Mouse (Mus musculus): Measurements from ENCODE around the gene Ripor2. TPM values are rescaled to one million over a fixed set of nuclear protein-coding genes. Genes with fewer than 3 reads are reported as not detected.

Ripor2 gene
- polyA plus RNA-seq, 1 experiment: 8.9 TPM

DNA sequence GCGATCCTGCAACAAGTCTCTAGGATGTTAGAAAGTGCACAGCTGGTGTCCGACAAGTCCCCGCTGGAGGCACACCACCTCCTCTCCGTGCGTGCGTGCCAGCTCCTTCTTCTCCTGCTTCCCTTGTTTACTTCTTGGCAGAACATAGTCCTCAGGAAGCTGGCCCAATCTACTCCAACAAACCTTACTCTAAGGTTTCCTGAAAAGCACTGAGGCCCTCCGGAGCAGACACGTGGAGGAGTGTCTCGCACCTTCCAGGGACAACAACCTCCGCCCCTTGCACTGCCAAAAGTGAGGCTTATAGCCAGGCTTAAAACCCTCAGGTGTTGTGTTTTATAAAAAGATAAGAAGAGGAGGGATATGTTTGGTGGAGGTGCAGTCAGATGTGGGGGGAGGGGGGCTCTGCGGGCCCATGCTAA lies 21.6 kb downstream of the Ripor2 start:
- Histone ChIP-seq H3K27me3 (ENCODE audit: control insufficient read depth, insufficient read depth, low read length) (no peaks in the 10 kb centered on the region; the same call in 1 of the 2 replicates), H3K4me1 (ENCODE audit: control insufficient read depth, insufficient read depth, low read length) (peaks cover 2% of the 10 kb centered on the region; the same call in 1 of the 2 replicates), H3K4me3 (replicated peaks; ENCODE audit: insufficient read depth, low read depth, low read length) (no peak overlapping the region), H3K27ac (ENCODE audit: insufficient read depth, low read length) (no peak overlapping the region)
- no peak for DNase-seq
- WGBS: 23% methylated on average over 11 of the region's 11 CpGs
- TF ChIP-seq CTCF (IDR thresholded peaks at IDR 0.05; ENCODE audit: borderline replicate concordance, insufficient read depth, low read depth, low read length) (no peak), POLR2A (IDR thresholded peaks at IDR 0.05; ENCODE audit: borderline replicate concordance, insufficient read depth, low read length) (no peak)

DNA sequence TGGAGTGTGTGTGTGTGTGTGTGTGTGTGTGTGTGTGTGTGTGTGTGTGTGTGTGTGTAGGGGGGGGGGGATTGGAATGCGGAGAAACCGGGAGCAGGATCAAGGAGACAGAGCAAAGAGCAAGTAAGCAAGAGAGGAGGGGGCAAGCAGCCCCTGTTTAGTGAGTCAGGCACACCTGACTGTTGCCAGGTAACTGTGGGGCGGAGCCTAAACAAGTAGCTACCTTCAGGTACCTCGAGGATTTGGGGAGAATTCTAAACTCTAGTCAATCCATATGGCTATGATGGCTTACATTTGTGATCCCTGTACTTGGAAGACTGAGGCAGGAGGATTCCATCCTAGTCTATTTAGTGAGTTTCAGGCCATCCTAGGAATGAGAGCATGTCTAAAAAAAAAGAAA lies 22.1 kb downstream of the Ripor2 start:
- WGBS: 43% methylated on average over 4 of the region's 4 CpGs
- H3K27ac ChIP-seq (ENCODE audit: insufficient read depth, low read length): no peak overlapping the region
- H3K4me3 ChIP-seq (replicated peaks; ENCODE audit: insufficient read depth, low read depth, low read length): no peak overlapping the region
- no peak for DNase-seq
- TF ChIP-seq CTCF (IDR thresholded peaks at IDR 0.05; ENCODE audit: borderline replicate concordance, insufficient read depth, low read depth, low read length) (no peak), POLR2A (IDR thresholded peaks at IDR 0.05; ENCODE audit: borderline replicate concordance, insufficient read depth, low read length) (no peak)
- H3K4me1 ChIP-seq (ENCODE audit: control insufficient read depth, insufficient read depth, low read length): peaks cover 2% of the 10 kb centered on the region; the same call in 1 of the 2 replicates
- no peaks in the 10 kb centered on the region; the same call in 1 of the 2 replicates for H3K27me3 ChIP-seq (ENCODE audit: control insufficient read depth, insufficient read depth, low read length)

DNA sequence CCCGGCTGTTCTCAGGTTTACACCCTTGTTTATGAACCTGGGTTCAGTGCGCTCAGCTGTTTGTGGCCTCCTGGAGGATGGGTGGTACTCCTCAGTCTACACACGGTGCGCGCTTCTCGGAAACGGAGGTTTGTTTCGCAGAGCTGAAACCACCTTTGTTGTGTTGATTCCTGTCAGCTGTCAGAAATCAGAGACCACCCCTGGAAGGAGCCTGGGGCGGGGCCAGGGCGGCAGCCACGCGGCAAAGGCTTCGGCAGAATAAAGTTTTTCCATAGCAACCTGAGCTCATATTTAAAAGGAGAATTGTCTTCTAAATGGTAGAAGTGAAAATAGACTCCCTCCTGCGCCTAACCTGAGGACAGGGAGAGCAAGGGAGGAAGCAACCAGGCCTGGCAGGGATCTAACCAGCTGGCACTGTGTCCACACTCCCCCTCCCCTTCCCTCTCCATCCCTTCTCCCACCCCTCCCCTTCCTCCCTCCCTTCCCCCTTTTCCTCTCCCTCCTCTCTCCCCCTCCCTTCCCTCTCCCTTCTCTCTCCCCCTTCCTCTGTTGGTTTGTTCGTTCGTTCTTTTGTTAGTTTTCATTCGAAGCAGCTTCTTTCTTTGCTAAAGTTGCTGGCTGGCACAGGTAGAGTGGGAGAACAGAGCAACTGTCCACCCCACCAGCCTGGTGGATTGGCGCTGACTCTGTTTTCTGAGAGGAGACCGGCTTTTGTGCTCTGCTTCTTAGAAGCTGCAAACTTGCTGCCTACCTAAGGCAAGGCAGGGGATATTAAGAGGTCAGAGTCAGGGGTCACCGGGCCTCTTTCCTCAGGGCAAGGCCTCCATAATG lies 23.0 kb downstream of the Ripor2 start:
- no peak overlapping the region for H3K27ac ChIP-seq (ENCODE audit: insufficient read depth, low read length)
- H3K4me3 ChIP-seq (replicated peaks; ENCODE audit: insufficient read depth, low read depth, low read length): no peak overlapping the region
- no peak for DNase-seq
- 7% methylated on average over 20 of the region's 20 CpGs for WGBS
- H3K27me3 ChIP-seq (ENCODE audit: control insufficient read depth, insufficient read depth, low read length): no peaks in the 10 kb centered on the region; the same call in 1 of the 2 replicates
- H3K4me1 ChIP-seq (ENCODE audit: control insufficient read depth, insufficient read depth, low read length): peaks cover 2% of the 10 kb centered on the region; the same call in 1 of the 2 replicates
- TF ChIP-seq CTCF (IDR thresholded peaks at IDR 0.05; ENCODE audit: borderline replicate concordance, insufficient read depth, low read depth, low read length) (no peak), POLR2A (IDR thresholded peaks at IDR 0.05; ENCODE audit: borderline replicate concordance, insufficient read depth, low read length) (no peak)

DNA sequence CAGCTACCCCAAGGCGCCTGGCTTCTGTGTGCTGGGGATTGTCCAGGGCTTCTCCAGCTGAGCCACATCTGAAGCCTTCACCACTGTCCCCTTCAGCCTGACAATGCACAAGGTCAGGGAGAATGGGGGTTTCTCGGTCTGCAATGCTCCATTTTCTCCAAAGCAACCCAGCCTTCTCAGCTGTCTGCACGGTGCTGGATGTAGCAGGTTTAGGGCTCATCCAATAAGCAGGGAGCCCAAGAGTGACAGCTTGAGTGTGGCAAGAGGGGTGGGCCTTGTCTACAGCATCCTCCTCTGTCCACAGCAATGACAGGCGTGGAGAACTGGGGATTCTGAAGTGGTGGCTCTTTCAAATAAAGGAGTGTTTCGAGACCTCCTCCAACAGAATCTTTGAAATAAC lies 23.8 kb downstream of the Ripor2 start:
- H3K27me3 ChIP-seq (ENCODE audit: control insufficient read depth, insufficient read depth, low read length): no peaks in the 10 kb centered on the region; the same call in 1 of the 2 replicates
- no peak overlapping the region for H3K27ac ChIP-seq (ENCODE audit: insufficient read depth, low read length)
- peaks cover 2% of the 10 kb centered on the region; the same call in 1 of the 2 replicates for H3K4me1 ChIP-seq (ENCODE audit: control insufficient read depth, insufficient read depth, low read length)
- no peak for DNase-seq
- WGBS: 63% methylated on average over 5 of the region's 5 CpGs
- no peak overlapping the region for H3K4me3 ChIP-seq (replicated peaks; ENCODE audit: insufficient read depth, low read depth, low read length)
- TF ChIP-seq CTCF (IDR thresholded peaks at IDR 0.05; ENCODE audit: borderline replicate concordance, insufficient read depth, low read depth, low read length) (no peak), POLR2A (IDR thresholded peaks at IDR 0.05; ENCODE audit: borderline replicate concordance, insufficient read depth, low read length) (no peak)

DNA sequence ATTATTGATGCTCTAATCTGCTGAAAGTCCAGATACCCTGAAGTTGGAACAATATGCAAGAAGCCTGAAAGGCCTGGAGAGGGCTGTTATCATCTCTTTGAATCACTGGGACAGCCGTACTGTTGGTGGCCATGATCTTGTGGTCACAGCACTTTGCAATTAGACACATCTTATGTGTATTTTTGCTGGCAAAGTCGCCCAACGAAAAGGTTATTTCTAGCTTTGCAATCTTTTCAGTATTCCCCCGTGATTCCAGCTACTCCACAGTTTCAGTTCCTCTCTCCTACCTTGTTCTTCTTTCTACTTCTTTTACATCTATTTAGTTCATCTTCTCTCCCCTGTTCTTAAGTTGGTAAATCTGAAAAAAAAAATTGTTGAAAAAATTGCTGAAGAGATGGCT lies 26.0 kb downstream of the Ripor2 start:
- Histone ChIP-seq H3K27me3 (ENCODE audit: control insufficient read depth, insufficient read depth, low read length) (no peaks in the 10 kb centered on the region; the same call in 1 of the 2 replicates), H3K27ac (ENCODE audit: insufficient read depth, low read length) (no peak overlapping the region), H3K4me3 (replicated peaks; ENCODE audit: insufficient read depth, low read depth, low read length) (no peak overlapping the region), H3K4me1 (ENCODE audit: control insufficient read depth, insufficient read depth, low read length) (peaks cover 2% of the 10 kb centered on the region; the same call in 1 of the 2 replicates)
- TF ChIP-seq CTCF (IDR thresholded peaks at IDR 0.05; ENCODE audit: borderline replicate concordance, insufficient read depth, low read depth, low read length): no peak
- no peak for TF ChIP-seq POLR2A (IDR thresholded peaks at IDR 0.05; ENCODE audit: borderline replicate concordance, insufficient read depth, low read length)
- WGBS: 90% methylated on average over 4 of the region's 4 CpGs
- DNase-seq: no peak

DNA sequence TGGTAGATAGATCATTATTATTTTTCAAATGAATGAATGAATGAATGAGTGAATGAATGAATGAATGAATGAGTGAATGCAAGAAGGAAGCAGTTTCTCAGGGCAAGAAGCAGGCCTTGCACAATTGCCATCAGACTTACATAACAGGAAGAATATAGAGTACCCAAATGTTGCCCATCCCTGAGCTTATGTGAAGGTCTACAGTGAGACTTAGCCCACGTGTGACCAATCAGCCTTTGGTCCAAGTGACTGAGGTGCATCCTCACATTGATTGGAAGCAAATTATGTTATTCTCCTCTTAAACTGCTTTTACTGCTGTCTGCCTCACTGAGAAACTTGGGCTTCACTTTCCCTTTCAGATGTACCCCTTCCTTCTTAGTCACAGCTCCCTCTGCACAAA lies 26.7 kb downstream of the Ripor2 start:
- H3K4me3 ChIP-seq (replicated peaks; ENCODE audit: insufficient read depth, low read depth, low read length): no peak overlapping the region
- no peak for TF ChIP-seq CTCF (IDR thresholded peaks at IDR 0.05; ENCODE audit: borderline replicate concordance, insufficient read depth, low read depth, low read length)
- no peak for TF ChIP-seq POLR2A (IDR thresholded peaks at IDR 0.05; ENCODE audit: borderline replicate concordance, insufficient read depth, low read length)
- DNase-seq: no peak
- 85% methylated on average over 1 of the region's 1 CpGs for WGBS
- H3K4me1 ChIP-seq (ENCODE audit: control insufficient read depth, insufficient read depth, low read length): no peaks in the 10 kb centered on the region
- no peaks in the 10 kb centered on the region; the same call in 1 of the 2 replicates for H3K27me3 ChIP-seq (ENCODE audit: control insufficient read depth, insufficient read depth, low read length)
- no peak overlapping the region for H3K27ac ChIP-seq (ENCODE audit: insufficient read depth, low read length)

DNA sequence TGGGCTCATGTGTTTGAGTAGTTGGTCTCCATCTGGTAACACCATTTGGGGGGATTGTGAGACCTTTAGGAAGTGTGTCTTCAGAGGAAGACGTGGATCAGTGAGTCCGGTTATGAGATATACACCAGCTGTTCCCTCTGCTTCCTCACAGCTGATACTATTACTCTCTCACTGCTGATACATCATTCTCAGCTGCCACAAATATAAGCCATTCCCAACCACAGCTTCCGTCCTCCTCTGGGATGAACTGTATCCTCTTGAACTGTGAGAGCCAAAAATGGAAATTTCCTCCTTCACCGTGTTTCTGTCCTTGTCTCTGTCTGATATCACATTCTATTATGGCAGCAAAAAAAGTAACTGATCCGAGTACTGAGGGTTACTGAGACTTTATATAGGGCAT lies 28.9 kb downstream of the Ripor2 start:
- WGBS: 77% methylated on average over 5 of the region's 5 CpGs
- Histone ChIP-seq H3K4me1 (ENCODE audit: control insufficient read depth, insufficient read depth, low read length) (no peaks in the 10 kb centered on the region), H3K27me3 (ENCODE audit: control insufficient read depth, insufficient read depth, low read length) (no peaks in the 10 kb centered on the region; the same call in 1 of the 2 replicates), H3K4me3 (replicated peaks; ENCODE audit: insufficient read depth, low read depth, low read length) (no peak overlapping the region), H3K27ac (ENCODE audit: insufficient read depth, low read length) (no peak overlapping the region)
- TF ChIP-seq POLR2A (IDR thresholded peaks at IDR 0.05; ENCODE audit: borderline replicate concordance, insufficient read depth, low read length) (no peak), CTCF (IDR thresholded peaks at IDR 0.05; ENCODE audit: borderline replicate concordance, insufficient read depth, low read depth, low read length) (no peak)
- no peak for DNase-seq

DNA sequence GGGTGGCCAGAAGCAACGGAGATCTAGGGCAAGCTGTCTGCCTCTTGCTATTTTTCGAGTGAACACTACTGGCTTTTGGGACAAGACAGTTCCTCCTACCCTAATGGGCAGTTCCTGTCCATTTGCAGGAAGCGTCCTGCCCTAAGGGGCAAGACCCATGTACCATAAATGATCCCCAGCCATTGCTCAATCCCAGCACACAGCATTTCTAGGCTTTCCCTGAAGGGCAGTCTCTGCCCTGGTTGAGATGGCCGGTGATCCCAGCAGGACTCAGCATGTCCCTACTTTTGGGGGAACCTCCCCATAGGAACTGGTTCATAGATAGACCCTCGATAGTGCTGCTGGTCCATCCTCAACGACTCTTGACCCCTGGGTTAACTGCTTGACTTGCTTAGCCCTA lies 31.0 kb downstream of the Ripor2 start:
- TF ChIP-seq CTCF (IDR thresholded peaks at IDR 0.05; ENCODE audit: borderline replicate concordance, insufficient read depth, low read depth, low read length): no peak
- no peak for TF ChIP-seq POLR2A (IDR thresholded peaks at IDR 0.05; ENCODE audit: borderline replicate concordance, insufficient read depth, low read length)
- Histone ChIP-seq H3K4me3 (replicated peaks; ENCODE audit: insufficient read depth, low read depth, low read length) (no peak overlapping the region), H3K4me1 (ENCODE audit: control insufficient read depth, insufficient read depth, low read length) (no peaks in the 10 kb centered on the region), H3K27ac (ENCODE audit: insufficient read depth, low read length) (no peak overlapping the region), H3K27me3 (ENCODE audit: control insufficient read depth, insufficient read depth, low read length) (no peaks in the 10 kb centered on the region)
- DNase-seq: no peak
- 84% methylated on average over 6 of the region's 6 CpGs for WGBS

Measured in cerebellum, adult 2 months (tissue).